Mouse (Mus musculus): ENCODE results near the gene Rps6ka1. TPM values are rescaled to one million over a fixed set of nuclear protein-coding genes. Genes with fewer than 3 reads are reported as not detected.

Rps6ka1 gene
- polyA plus RNA-seq, 1 experiment, result 14.4 TPM

GRCm38 (mm10) chr4:133825731-133826130 is 61.9 kb downstream of the Rps6ka1 start:
- DNase-seq (ENCODE audit: low read depth), result no peak

GRCm38 (mm10) chr4:133820806-133821560 is 66.6 kb downstream of the Rps6ka1 start:
- DNase-seq (ENCODE audit: low read depth), result peak; percentile 47

GRCm38 (mm10) chr4:133820166-133820565 is 67.4 kb downstream of the Rps6ka1 start:
- no peak for DNase-seq (ENCODE audit: low read depth)

GRCm38 (mm10) chr4:133817356-133817755 is 70.2 kb downstream of the Rps6ka1 start:
- no peak for DNase-seq (ENCODE audit: low read depth)

GRCm38 (mm10) chr4:133816504-133816875 is 71.1 kb downstream of the Rps6ka1 start:
- peak; percentile 69 for DNase-seq (ENCODE audit: low read depth)

- DNase-seq (ENCODE audit: low read depth), result peak; percentile 77
Measured at GRCm38 (mm10) chr4:133815635-133816503, 71.7 kb downstream of the Rps6ka1 start.

GRCm38 (mm10) chr4:133814804-133815515 is 72.6 kb downstream of the Rps6ka1 start:
- peak; percentile 69 for DNase-seq (ENCODE audit: low read depth)

GRCm38 (mm10) chr4:133813992-133814803 is 73.4 kb downstream of the Rps6ka1 start:
- peak; percentile 42 for DNase-seq (ENCODE audit: low read depth)

- DNase-seq (ENCODE audit: low read depth), result peak; percentile 68
Measured at GRCm38 (mm10) chr4:133813174-133813991, 74.2 kb downstream of the Rps6ka1 start.

- DNase-seq (ENCODE audit: low read depth), result no peak
Measured at GRCm38 (mm10) chr4:133804401-133805263, 83.0 kb downstream of the Rps6ka1 start.

- no peak for DNase-seq (ENCODE audit: low read depth)
Measured at GRCm38 (mm10) chr4:133800589-133800988, 87.0 kb downstream of the Rps6ka1 start.

Other genes starting within 250 kb of the Rps6ka1 start
- 20.3 and 28.7 TPM in 2 replicates for gene Zdhhc18, start 237.6 kb downstream of the Rps6ka1 start, polyA plus RNA-seq (2012; rRNA removed)
- gene Pigv, start 215.2 kb downstream of the Rps6ka1 start, polyA plus RNA-seq (2012; rRNA removed), result 13.3 and 14.5 TPM in 2 replicates
- 29.7 and 49.4 TPM in 2 replicates for gene Arid1a, start 131.0 kb downstream of the Rps6ka1 start, polyA plus RNA-seq (2012; rRNA removed)
- 49.6 and 50.2 TPM in 2 replicates for gene Hmgn2, start 80.9 kb upstream of the Rps6ka1 start, polyA plus RNA-seq (2012; rRNA removed)
- 40.2 and 50.3 TPM in 2 replicates for gene Dhdds, start 113.1 kb upstream of the Rps6ka1 start, polyA plus RNA-seq (2012; rRNA removed)
- not detected in 2 replicates for gene Lin28a, start 131.0 kb upstream of the Rps6ka1 start, polyA plus RNA-seq (2012; rRNA removed)
- 0.42 and 0.84 TPM in 2 replicates for gene Zfp683, start 166.0 kb upstream of the Rps6ka1 start, polyA plus RNA-seq (2012; rRNA removed)
- 3.1 and 4.5 TPM in 2 replicates for gene Crybg2, start 173.0 kb upstream of the Rps6ka1 start, polyA plus RNA-seq (2012; rRNA removed)
- 1,433 and 3,556 TPM in 2 replicates for gene Cd52, start 207.3 kb upstream of the Rps6ka1 start, polyA plus RNA-seq (2012; rRNA removed)
- gene Ubxn11, start 214.8 kb upstream of the Rps6ka1 start, polyA plus RNA-seq (2012; rRNA removed), result 22.2 and 28.3 TPM in 2 replicates
- 935 and 1,090 TPM in 2 replicates for gene Sh3bgrl3, start 241.0 kb upstream of the Rps6ka1 start, polyA plus RNA-seq (2012; rRNA removed)